Mouse (Mus musculus): ENCODE measurements around the gene Adgrv1. TPM values are rescaled to one million over a fixed set of nuclear protein-coding genes. Genes with fewer than 3 reads are reported as not detected.
A peak's percentile ranks its signal among the peaks of the same experiment; 100 is the strongest.

Adgrv1 gene
- polyA plus RNA-seq, 1 experiment from 2014 or later, result 0.76 TPM

DNA sequence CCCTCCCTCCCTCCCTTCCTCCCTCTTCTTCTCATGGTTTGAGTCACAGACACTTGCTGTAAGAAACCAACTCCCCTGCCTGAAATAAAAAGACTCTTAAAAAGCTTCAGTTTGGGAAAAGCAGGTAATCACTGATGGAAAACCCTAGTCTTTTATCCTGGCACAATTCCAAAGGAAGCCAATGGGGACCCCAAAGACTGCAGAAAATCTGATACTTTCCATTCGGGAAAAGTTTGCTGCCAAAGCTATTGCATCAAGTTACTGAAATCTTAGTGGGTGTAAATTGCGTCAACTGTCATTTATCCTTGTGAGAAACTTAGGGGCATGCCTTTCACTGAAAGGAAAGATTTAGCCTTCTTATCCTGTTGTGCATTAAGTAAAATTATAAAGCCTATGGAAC lies 398.9 kb downstream of the Adgrv1 start:
- no peaks in the 10 kb centered on the region for H3K27me3 ChIP-seq
- no peak overlapping the region for H3K9ac ChIP-seq
- ATAC-seq (replicated peaks; ENCODE audit: insufficient number of reproducible peaks, insufficient read depth, low FRiP score, low read depth), result no peak
- no peak overlapping the region for H3K4me3 ChIP-seq
- no peak overlapping the region for H3K4me2 ChIP-seq
- no peaks in the 10 kb centered on the region for H3K4me1 ChIP-seq (replicated peaks)
- no peaks in the 10 kb centered on the region for H3K9me3 ChIP-seq (replicated peaks)
- WGBS, result 62% methylated on average over 2 of the region's 2 CpGs
- H3K27ac ChIP-seq, result no peak overlapping the region
- H3K36me3 ChIP-seq, result no peaks in the 10 kb centered on the region

DNA sequence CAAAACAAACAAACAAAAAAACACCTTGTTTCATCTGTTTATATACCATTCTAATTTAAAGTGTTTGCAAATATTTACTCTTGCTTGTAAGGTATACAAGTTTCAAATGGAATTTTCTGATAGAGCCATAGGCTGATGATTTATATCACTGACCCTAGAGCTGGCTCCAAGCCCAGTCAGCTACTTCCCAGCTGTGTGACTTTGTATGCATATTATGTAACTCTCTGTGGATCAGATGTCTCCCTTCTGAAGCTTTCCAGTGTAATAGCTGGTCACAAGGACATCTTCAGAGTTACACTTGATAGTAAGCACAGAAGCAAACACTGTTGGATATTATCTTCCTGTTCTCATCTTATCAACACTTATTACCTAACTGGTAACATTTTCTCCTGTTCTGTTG lies 400.1 kb downstream of the Adgrv1 start:
- Histone ChIP-seq H3K4me3 (no peak overlapping the region), H3K9ac (no peak overlapping the region), H3K4me2 (no peak overlapping the region), H3K36me3 (no peaks in the 10 kb centered on the region), H3K27me3 (no peaks in the 10 kb centered on the region), H3K9me3 (replicated peaks) (no peaks in the 10 kb centered on the region), H3K4me1 (replicated peaks) (no peaks in the 10 kb centered on the region), H3K27ac (no peak overlapping the region)
- no peak for ATAC-seq (replicated peaks; ENCODE audit: insufficient number of reproducible peaks, insufficient read depth, low FRiP score, low read depth)

DNA sequence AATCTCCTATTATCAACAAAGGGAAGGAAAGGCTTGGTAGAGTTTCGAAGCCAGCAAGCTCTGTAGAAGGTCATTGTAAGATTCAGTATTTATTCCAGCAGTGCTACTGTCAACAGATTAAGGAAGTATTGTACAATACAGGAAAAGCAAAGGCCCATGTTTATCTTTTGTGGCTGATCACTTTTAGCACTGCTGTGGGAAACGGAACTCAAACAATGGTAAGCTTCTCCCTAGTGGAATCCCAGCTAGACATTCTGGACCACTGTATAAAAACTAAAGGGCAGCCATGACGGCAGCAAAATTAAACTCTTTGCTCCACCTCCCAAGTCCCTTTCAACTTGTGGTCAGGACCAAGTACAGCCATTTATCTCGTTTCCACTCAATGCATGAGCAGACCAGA lies 402.8 kb downstream of the Adgrv1 start:
- no peak overlapping the region for H3K9ac ChIP-seq
- WGBS, result 51% methylated on average over 4 of the region's 4 CpGs
- H3K27me3 ChIP-seq, result no peaks in the 10 kb centered on the region
- no peak overlapping the region for H3K4me3 ChIP-seq
- no peaks in the 10 kb centered on the region for H3K9me3 ChIP-seq (replicated peaks)
- no peak; the same call in 1 of the 2 replicates for ATAC-seq (replicated peaks; ENCODE audit: insufficient number of reproducible peaks, insufficient read depth, low FRiP score, low read depth)
- H3K4me2 ChIP-seq, result no peak overlapping the region
- peak overlapping the region; percentile 49 for H3K27ac ChIP-seq
- no peaks in the 10 kb centered on the region for H3K4me1 ChIP-seq (replicated peaks)
- H3K36me3 ChIP-seq, result no peaks in the 10 kb centered on the region

DNA sequence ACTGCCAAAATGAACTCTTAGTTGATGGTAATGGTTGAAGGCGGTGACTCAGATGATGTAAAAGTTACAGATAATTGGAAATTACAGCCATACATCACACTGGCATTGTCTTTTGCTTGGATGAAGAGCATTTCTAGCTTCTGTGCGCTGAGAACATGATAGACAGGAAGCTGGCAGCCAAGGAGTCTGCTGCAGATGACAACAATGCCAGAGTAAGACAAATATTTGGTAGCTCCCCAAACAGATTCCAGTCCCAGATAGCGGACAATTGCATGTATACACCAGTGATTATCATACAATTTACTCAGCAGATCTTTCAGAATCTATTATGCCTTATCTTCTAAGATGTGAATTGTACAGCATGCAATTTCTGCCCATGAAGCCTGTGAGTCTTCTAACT lies 409.2 kb downstream of the Adgrv1 start:
- Histone ChIP-seq H3K4me2 (no peak overlapping the region), H3K27me3 (no peaks in the 10 kb centered on the region), H3K9ac (no peak overlapping the region), H3K27ac (no peak overlapping the region), H3K4me3 (no peak overlapping the region), H3K36me3 (no peaks in the 10 kb centered on the region), H3K9me3 (replicated peaks) (no peaks in the 10 kb centered on the region), H3K4me1 (replicated peaks) (no peaks in the 10 kb centered on the region)
- ATAC-seq (replicated peaks; ENCODE audit: insufficient number of reproducible peaks, insufficient read depth, low FRiP score, low read depth), result no peak
- 65% methylated on average over 3 of the region's 3 CpGs for WGBS

DNA sequence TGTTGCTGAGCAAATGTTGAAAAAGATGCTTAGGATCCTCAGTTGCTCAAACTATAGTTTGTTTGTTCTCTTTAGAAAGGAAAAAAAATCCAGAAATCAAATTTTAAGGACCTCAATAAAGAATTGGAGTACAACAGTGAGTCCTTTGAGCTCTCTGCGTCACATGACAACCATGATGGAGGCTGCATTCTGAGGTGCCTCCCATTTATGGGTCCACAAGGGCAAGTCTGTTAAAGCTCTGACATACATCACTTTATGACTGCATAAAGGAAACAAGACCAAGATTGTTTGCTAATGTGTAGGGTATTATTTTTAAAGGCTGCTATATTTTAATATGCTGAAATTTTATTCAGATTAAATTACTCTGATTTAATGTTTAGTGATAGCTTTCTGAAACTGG lies 410.6 kb downstream of the Adgrv1 start:
- Histone ChIP-seq H3K9ac (no peak overlapping the region), H3K4me3 (no peak overlapping the region), H3K4me1 (replicated peaks) (no peaks in the 10 kb centered on the region), H3K27ac (no peak overlapping the region), H3K9me3 (replicated peaks) (no peaks in the 10 kb centered on the region), H3K4me2 (no peak overlapping the region), H3K27me3 (no peaks in the 10 kb centered on the region), H3K36me3 (no peaks in the 10 kb centered on the region)
- ATAC-seq (replicated peaks; ENCODE audit: insufficient number of reproducible peaks, insufficient read depth, low FRiP score, low read depth), result no peak
- 85% methylated on average over 1 of the region's 1 CpGs for WGBS

DNA sequence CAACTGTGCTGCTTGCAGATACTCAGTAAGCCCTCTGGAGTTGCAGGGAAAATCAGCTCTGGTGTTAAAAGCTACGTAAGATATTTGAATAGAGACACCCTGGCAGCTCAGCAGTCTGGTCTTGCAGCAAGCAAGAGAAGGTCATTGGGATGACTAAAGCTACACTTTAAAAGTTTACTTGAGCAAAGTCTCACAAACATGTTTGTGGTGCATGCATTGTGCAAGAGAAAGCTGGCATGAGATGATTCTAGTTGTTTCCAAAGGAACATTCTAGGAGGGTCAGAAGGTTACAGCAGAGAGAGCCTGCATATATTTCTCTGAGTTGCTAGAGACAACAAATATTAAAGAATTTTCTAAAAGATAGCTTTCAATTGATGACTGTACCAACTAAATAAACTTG lies 421.5 kb downstream of the Adgrv1 start:
- Histone ChIP-seq H3K9ac (no peak overlapping the region), H3K9me3 (replicated peaks) (no peaks in the 10 kb centered on the region), H3K4me1 (replicated peaks) (no peaks in the 10 kb centered on the region), H3K36me3 (no peaks in the 10 kb centered on the region), H3K4me2 (no peak overlapping the region), H3K4me3 (no peak overlapping the region), H3K27ac (no peak overlapping the region), H3K27me3 (no peaks in the 10 kb centered on the region)
- WGBS, result 54% methylated on average over 1 of the region's 1 CpGs
- ATAC-seq (replicated peaks; ENCODE audit: insufficient number of reproducible peaks, insufficient read depth, low FRiP score, low read depth), result no peak

DNA sequence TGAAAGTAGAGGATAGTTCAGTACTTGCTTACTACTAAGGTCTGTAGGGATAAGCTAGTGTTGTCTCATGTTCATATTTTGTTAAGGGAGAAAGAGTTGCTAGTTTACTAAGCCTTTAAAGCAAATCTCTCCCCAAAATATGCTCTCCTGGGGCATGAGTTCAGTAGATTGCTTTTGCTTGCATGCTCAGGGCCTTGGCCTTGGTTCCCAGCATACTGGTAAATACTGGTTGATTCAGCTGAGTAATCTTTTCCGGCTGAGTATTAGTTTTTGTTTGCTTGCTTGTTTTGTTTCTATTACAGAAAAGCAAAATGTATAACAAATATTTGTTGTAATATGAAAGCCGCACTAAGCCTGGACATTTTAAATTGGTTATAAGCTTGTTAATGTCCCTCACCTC lies 422.4 kb downstream of the Adgrv1 start:
- ATAC-seq (replicated peaks; ENCODE audit: insufficient number of reproducible peaks, insufficient read depth, low FRiP score, low read depth), result no peak
- Histone ChIP-seq H3K27ac (no peak overlapping the region), H3K36me3 (no peaks in the 10 kb centered on the region), H3K9me3 (replicated peaks) (no peaks in the 10 kb centered on the region), H3K4me3 (no peak overlapping the region), H3K27me3 (no peaks in the 10 kb centered on the region), H3K4me1 (replicated peaks) (no peaks in the 10 kb centered on the region), H3K4me2 (no peak overlapping the region), H3K9ac (no peak overlapping the region)
- WGBS, result 87% methylated on average over 2 of the region's 2 CpGs

DNA sequence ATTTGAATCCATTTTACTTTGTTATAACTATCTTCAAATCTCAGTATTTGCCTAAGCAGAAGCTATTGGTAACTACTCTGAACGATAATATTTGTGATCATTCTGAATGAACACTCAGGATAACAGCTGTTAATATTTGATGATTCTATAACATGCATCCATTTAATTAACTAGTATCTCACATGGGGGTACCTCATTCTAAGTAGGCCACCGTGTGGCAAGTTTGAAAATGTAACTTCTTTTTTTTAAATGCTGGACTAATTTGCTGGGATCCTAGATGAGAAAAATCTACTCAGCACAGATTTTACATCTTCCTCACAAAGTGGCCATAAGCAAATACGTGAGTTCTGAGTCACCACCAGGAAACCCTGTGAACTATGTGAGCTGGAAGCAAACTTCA lies 423.1 kb downstream of the Adgrv1 start:
- H3K9ac ChIP-seq, result no peak overlapping the region
- no peak overlapping the region for H3K4me2 ChIP-seq
- no peak overlapping the region for H3K27ac ChIP-seq
- H3K9me3 ChIP-seq (replicated peaks), result no peaks in the 10 kb centered on the region
- no peak overlapping the region for H3K4me3 ChIP-seq
- H3K36me3 ChIP-seq, result no peaks in the 10 kb centered on the region
- WGBS, result 81% methylated on average over 3 of the region's 3 CpGs
- no peak for ATAC-seq (replicated peaks; ENCODE audit: insufficient number of reproducible peaks, insufficient read depth, low FRiP score, low read depth)
- H3K4me1 ChIP-seq (replicated peaks), result no peaks in the 10 kb centered on the region
- no peaks in the 10 kb centered on the region for H3K27me3 ChIP-seq

DNA sequence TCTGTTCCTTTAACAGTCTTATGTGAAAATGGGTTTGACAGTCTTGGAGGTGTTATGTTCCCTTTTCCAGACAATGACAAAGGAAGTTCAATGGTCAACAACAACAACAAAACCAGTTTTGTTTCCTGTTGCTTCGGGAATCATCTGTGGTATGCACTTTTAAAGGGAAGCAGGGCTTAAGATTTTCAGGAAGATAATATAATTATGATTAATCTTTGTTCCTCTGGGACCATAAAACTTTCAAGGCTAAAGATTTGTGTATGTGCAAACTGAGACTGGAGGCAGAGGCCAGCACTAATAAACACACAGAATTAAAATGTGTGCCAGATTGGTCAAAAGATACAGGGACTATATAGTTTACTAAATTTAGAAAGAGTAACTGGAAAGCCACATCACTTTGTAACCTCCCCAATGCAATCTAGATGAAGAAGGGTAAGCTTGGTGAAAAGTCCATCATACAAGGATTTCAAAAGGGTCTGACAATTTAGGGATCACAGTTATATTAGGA lies 424.8 kb downstream of the Adgrv1 start:
- Histone ChIP-seq H3K4me3 (no peak overlapping the region), H3K36me3 (no peaks in the 10 kb centered on the region), H3K4me2 (no peak overlapping the region), H3K9ac (no peak overlapping the region), H3K4me1 (replicated peaks) (no peaks in the 10 kb centered on the region), H3K9me3 (replicated peaks) (no peaks in the 10 kb centered on the region), H3K27ac (no peak overlapping the region), H3K27me3 (no peaks in the 10 kb centered on the region)
- ATAC-seq (replicated peaks; ENCODE audit: insufficient number of reproducible peaks, insufficient read depth, low FRiP score, low read depth), result no peak
- WGBS, result 52% methylated on average over 1 of the region's 1 CpGs

DNA sequence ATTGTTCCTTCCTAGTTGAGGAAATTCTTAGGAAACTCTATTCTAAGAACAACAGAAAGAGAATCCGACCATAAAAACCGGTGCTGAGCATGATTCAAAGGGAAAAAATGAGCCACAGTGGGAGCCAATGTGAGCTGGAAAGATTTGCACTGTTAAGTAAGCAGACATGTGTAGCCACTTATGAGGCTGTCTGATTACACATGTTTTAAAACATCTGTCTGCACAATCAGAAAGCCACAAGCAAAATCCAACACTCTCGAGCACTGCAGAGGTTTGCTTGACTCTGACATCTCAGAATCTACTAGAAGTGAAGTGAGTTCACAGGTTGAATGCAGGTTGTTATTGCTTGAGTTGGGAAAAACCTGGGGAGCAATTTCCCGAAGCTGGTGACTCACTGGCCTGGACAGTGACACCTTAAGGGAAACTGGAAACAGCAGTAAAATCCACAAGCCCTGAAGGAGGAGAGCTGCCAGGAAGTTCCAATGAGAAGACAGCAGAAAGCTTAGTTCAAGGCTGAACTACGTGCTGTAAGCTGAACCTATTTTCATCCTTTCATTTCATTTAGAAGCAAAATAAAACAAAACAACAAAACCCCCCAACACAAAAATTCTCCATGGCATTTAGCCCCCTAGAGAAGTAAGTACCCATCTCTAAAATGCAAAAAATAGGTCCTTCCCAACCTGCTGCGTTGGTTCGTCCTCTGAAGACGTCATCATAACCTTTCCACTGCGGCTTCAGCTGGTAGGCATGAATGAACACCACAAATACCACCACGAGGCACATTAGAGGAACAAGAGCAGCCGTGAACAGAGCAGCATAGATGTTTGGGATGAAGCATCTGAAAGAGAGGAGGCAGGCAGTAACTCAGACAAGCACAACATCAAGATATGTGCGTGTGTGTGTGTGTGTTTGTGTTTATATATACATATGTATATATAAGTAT lies 450.7 kb downstream of the Adgrv1 start:
- no peaks in the 10 kb centered on the region for H3K9me3 ChIP-seq (replicated peaks)
- H3K4me2 ChIP-seq, result no peak overlapping the region
- no peak overlapping the region for H3K27ac ChIP-seq
- H3K9ac ChIP-seq, result no peak overlapping the region
- H3K27me3 ChIP-seq, result no peaks in the 10 kb centered on the region
- WGBS, result 63% methylated on average over 12 of the region's 12 CpGs
- no peaks in the 10 kb centered on the region for H3K36me3 ChIP-seq
- H3K4me3 ChIP-seq, result no peak overlapping the region
- no peak for ATAC-seq (replicated peaks; ENCODE audit: insufficient number of reproducible peaks, insufficient read depth, low FRiP score, low read depth)
- peaks cover 2% of the 10 kb centered on the region; the same call in 1 of the 2 replicates for H3K4me1 ChIP-seq (replicated peaks)

DNA sequence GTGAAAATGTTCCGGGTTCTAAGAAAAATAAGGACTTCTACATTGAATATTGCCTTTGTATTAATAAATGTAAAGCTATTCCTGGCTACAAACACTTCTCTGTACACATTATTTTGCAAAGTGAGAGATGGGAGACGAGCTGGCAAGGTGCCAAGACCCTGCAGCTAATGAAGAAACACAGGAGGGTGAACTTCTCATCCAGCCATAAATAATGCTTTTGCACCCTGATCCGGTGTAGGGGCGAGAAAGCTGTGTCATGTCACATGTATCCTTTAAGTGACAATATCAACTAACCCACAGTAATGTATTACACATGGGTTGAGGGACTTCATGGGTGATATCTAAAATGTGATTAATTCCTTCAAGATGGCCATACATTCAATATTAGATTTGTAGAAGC lies 451.5 kb downstream of the Adgrv1 start:
- no peak overlapping the region for H3K4me2 ChIP-seq
- H3K4me1 ChIP-seq (replicated peaks), result peaks cover 2% of the 10 kb centered on the region; the same call in 1 of the 2 replicates
- H3K9me3 ChIP-seq (replicated peaks), result no peaks in the 10 kb centered on the region
- H3K4me3 ChIP-seq, result no peak overlapping the region
- H3K36me3 ChIP-seq, result no peaks in the 10 kb centered on the region
- ATAC-seq (replicated peaks; ENCODE audit: insufficient number of reproducible peaks, insufficient read depth, low FRiP score, low read depth), result no peak
- H3K9ac ChIP-seq, result no peak overlapping the region
- 55% methylated on average over 4 of the region's 4 CpGs for WGBS
- no peak overlapping the region for H3K27ac ChIP-seq
- no peaks in the 10 kb centered on the region for H3K27me3 ChIP-seq

DNA sequence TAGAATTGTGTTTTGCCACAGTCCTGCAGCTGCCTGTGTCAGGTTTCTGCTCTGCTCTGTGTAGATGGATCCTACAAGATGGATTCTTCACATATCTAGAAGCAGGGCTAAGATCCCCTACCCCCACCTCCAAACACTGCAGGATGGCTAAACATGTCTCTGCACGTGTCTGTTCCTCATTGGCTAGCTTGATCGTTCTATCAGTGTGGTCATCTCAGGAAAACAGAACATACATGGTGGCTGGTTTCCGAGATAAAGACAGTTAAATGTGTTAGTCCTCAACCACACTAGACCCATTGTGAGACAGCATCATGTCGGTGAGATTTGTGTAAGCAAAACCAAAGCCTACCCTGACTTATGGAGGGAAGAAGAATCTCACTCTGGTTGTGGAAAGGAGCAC lies 456.1 kb downstream of the Adgrv1 start:
- ATAC-seq (replicated peaks; ENCODE audit: insufficient number of reproducible peaks, insufficient read depth, low FRiP score, low read depth), result no peak
- H3K9me3 ChIP-seq (replicated peaks), result no peaks in the 10 kb centered on the region
- no peak overlapping the region for H3K4me3 ChIP-seq
- no peaks in the 10 kb centered on the region for H3K27me3 ChIP-seq
- H3K4me1 ChIP-seq (replicated peaks), result peaks cover 2% of the 10 kb centered on the region; the same call in 1 of the 2 replicates
- H3K9ac ChIP-seq, result no peak overlapping the region
- H3K27ac ChIP-seq, result no peak overlapping the region
- WGBS, result 62% methylated on average over 4 of the region's 4 CpGs
- H3K4me2 ChIP-seq, result no peak overlapping the region
- no peaks in the 10 kb centered on the region for H3K36me3 ChIP-seq
